Mouse (Mus musculus) hindbrain, postnatal 0 days (tissue): Measurements from ENCODE around the gene Nckap1l. TPM values are rescaled to one million over a fixed set of nuclear protein-coding genes. Genes with fewer than 3 reads are reported as not detected.
"Not testable (repeated sequence)": the region's sequence is repeated elsewhere in the genome, so short reads cannot be mapped to it uniquely, and the experiment has no call there.

Source experiments
- ATAC-seq: fragments of 200-750 bp; cut with Nextera tagmentation; 2 replicates; pipeline ENCODE4 v1.8.0; 2017; ENCODE audit warnings: mild to moderate bottlenecking, moderate TSS enrichment, moderate library complexity
- DNase-seq: peaks from one replicate; pipeline ENCODE4 v3.0.0-alpha.2; 2015; ENCODE audit warnings: low spot score
- H3K27ac ChIP-seq: fragments of 300-500 bp; sonication (generic); 2 replicates; pipeline ENCODE4 v1.5.1; 2014; ENCODE audit warnings: mild to moderate bottlenecking
- H3K27me3 ChIP-seq: fragments of 300-500 bp; sonication (generic); 2 replicates; pipeline ENCODE4 v1.6.1; 2014; ENCODE audit warnings: low read length, mixed read lengths; ENCODE audit not compliant: insufficient read depth
- H3K36me3 ChIP-seq: fragments of 300-500 bp; sonication (generic); 2 replicates; pipeline ENCODE4 v1.6.1; 2014; ENCODE audit warnings: low read length, mixed read lengths; ENCODE audit not compliant: insufficient read depth
- H3K4me1 ChIP-seq: fragments of 300-500 bp; sonication (generic); 2 replicates; pipeline ENCODE4 v1.6.1; 2014; ENCODE audit warnings: antibody characterized with exemption, low read length, mixed read lengths; ENCODE audit not compliant: insufficient read depth
- H3K4me2 ChIP-seq: fragments of 300-500 bp; sonication (generic); 2 replicates; pipeline ENCODE4 v1.6.1; 2014; ENCODE audit warnings: low read depth, mild to moderate bottlenecking, low read length, moderate library complexity, mixed read lengths
- H3K4me3 ChIP-seq: fragments of 300-500 bp; sonication (generic); 2 replicates; pipeline ENCODE4 v1.5.1; 2014; ENCODE audit warnings: low read length
- H3K9ac ChIP-seq: fragments of 300-500 bp; sonication (generic); replicated peaks from 2 replicates; pipeline ENCODE4 v1.6.1; 2014; ENCODE audit warnings: mild to moderate bottlenecking, low read length, moderate library complexity, mixed read lengths
- H3K9me3 ChIP-seq: fragments of 300-500 bp; sonication (generic); 2 replicates; pipeline ENCODE4 v1.6.1; 2016; ENCODE audit warnings: low read length, mixed read lengths
- CTCF ChIP-seq: IDR thresholded peaks from 2 replicates; pipeline ENCODE4 v1.5.1; 2016; ENCODE audit warnings: antibody characterized with exemption, control low read depth, low read depth
- WGBS: fragments of 180-500 bp; shearing (Covaris S2); extraction: QIAGEN DNeasy Blood & Tissue Kit; methylation state at CpG from one replicate; pipeline ENCODE4 v1.1.7; 2014; 5-methylcytosine and 5-hydroxymethylcytosine counted together
- polyA plus RNA-seq: library from polyadenylated mRNA; unstranded; fragments of >200 nt; fragmentation: Nextera tagmentation; extraction: Ambion mirVana; gene quantifications from 2 replicates; pipeline ENCODE4 v1.2.1, GENCODE M21; 2015
- total RNA-seq: library from RNA; depleted of rRNA; stranded (reverse); fragments of >200 nt; gene quantifications from 2 replicates; pipeline ENCODE4 v1.2.3, GENCODE M21; 2014; rRNA removed

Nckap1l gene
- total RNA-seq (4.7 and 5.5 TPM in 2 replicates), polyA plus RNA-seq (2.5 TPM in 2 replicates)

GRCm38 (mm10) chr15:103453551-103454218, at the start of gene Nckap1l:
Gene Nckap1l, plus strand, starts transcription at chr15:103453794.
- Histone ChIP-seq H3K4me2 (no peak within 1 kb of the TSS), H3K4me1 (no peaks in the 10 kb centered on the region), H3K36me3 (no peaks in the 10 kb centered on the region), H3K9ac (no peak within 1 kb of the TSS), H3K4me3 (no peak within 1 kb of the TSS), H3K9me3 (no peaks in the 10 kb centered on the region), H3K27me3 (no peaks in the 10 kb centered on the region), H3K27ac (no peak within 1 kb of the TSS)
- no peak for ATAC-seq
- no peak for TF ChIP-seq CTCF
- DNase-seq: no peak
- 90% methylated on average over 13 of the region's 13 CpGs for WGBS

- not testable (repeated sequence) for H3K27me3 ChIP-seq, H3K4me1 ChIP-seq, H3K36me3 ChIP-seq, H3K4me2 ChIP-seq, H3K27ac ChIP-seq, DNase-seq, H3K9ac ChIP-seq, H3K9me3 ChIP-seq, H3K4me3 ChIP-seq, ATAC-seq
- WGBS: 92% methylated on average over 2 of the region's 3 CpGs
Observed at GRCm38 (mm10) chr15:103405586-103405985, 48.0 kb upstream of the Nckap1l start.

- TF ChIP-seq CTCF: no peak
- Histone ChIP-seq H3K9me3 (no peaks in the 10 kb centered on the region), H3K9ac (no peak overlapping the region), H3K4me2 (no peak overlapping the region), H3K4me3 (no peak overlapping the region), H3K4me1 (no peaks in the 10 kb centered on the region), H3K36me3 (no peaks in the 10 kb centered on the region), H3K27me3 (no peaks in the 10 kb centered on the region), H3K27ac (no peak overlapping the region)
- ATAC-seq: no peak
- no peak for DNase-seq
- WGBS: 52% methylated on average over 2 of the region's 2 CpGs
Observed at GRCm38 (mm10) chr15:103427017-103427416, 26.6 kb upstream of the Nckap1l start.

- ATAC-seq (no peak), DNase-seq (no peak)
- Histone ChIP-seq H3K27ac (no peak within 1 kb of the TSS), H3K4me2 (no peak within 1 kb of the TSS), H3K9me3 (no peaks in the 10 kb centered on the region), H3K27me3 (no peaks in the 10 kb centered on the region), H3K4me1 (no peaks in the 10 kb centered on the region), H3K36me3 (no peaks in the 10 kb centered on the region), H3K9ac (no peak within 1 kb of the TSS), H3K4me3 (no peak within 1 kb of the TSS)
- 91% methylated on average over 16 of the region's 16 CpGs for WGBS
- no peak for TF ChIP-seq CTCF
Observed at GRCm38 (mm10) chr15:103430241-103430640, 23.4 kb upstream of the Nckap1l start, which contains the start of gene Gtsf1. Gene Gtsf1, minus strand, starts transcription at chr15:103430470.

- ATAC-seq, H3K27me3 ChIP-seq, H3K9ac ChIP-seq, H3K27ac ChIP-seq, H3K4me1 ChIP-seq, DNase-seq, H3K9me3 ChIP-seq, H3K36me3 ChIP-seq, H3K4me2 ChIP-seq, H3K4me3 ChIP-seq: not testable (repeated sequence)
- WGBS: 77% methylated on average over 3 of the region's 4 CpGs
Observed at GRCm38 (mm10) chr15:103445966-103446365, 7.6 kb upstream of the Nckap1l start.

- Histone ChIP-seq H3K4me1 (no peaks in the 10 kb centered on the region), H3K36me3 (no peaks in the 10 kb centered on the region), H3K27me3 (no peaks in the 10 kb centered on the region), H3K4me3 (no peak within 1 kb of the TSS), H3K9ac (no peak within 1 kb of the TSS), H3K9me3 (no peaks in the 10 kb centered on the region), H3K27ac (no peak within 1 kb of the TSS), H3K4me2 (no peak within 1 kb of the TSS)
- DNase-seq (no peak), ATAC-seq (no peak)
- no peak for TF ChIP-seq CTCF
- WGBS: 26% methylated on average over 3 of the region's 3 CpGs
Observed at GRCm38 (mm10) chr15:103448369-103448768, 5.2 kb upstream of the Nckap1l start, which contains the start of gene Gtsf2. Gene Gtsf2, minus strand, starts transcription at chr15:103448469.

- Histone ChIP-seq H3K4me3 (no peak overlapping the region), H3K4me1 (no peaks in the 10 kb centered on the region), H3K27ac (no peak overlapping the region), H3K9ac (no peak overlapping the region), H3K36me3 (no peaks in the 10 kb centered on the region), H3K4me2 (no peak overlapping the region), H3K27me3 (no peaks in the 10 kb centered on the region), H3K9me3 (no peaks in the 10 kb centered on the region)
- ATAC-seq: no peak
- no peak for TF ChIP-seq CTCF
- WGBS: 83% methylated on average over 6 of the region's 6 CpGs
- no peak for DNase-seq
Observed at GRCm38 (mm10) chr15:103454449-103454848, 855 bp downstream of the Nckap1l start.
